In genomic region chr15:98985982-98986715, GRCm38 (mm10) we compare ENCODE assay signal across 8 mouse cellular contexts. TPM values are rescaled to one million over a fixed set of nuclear protein-coding genes. Genes with fewer than 3 reads are reported as not detected.
DNase-seq lines count a peak whose midpoint lies in the region; ATAC-seq and TF ChIP-seq lines count a peak whose summit lies in the region.

No protein-coding gene starts in this region.

- 58% methylated on average over 12 of the region's 12 CpGs for WGBS in spleen, adult 2 months
- WGBS in forebrain, embryonic 10.5 days = 24% methylated on average over 12 of the region's 12 CpGs
- 39% methylated on average over 12 of the region's 12 CpGs for WGBS in limb, embryonic 12.5 days
- 40% methylated on average over 12 of the region's 12 CpGs for WGBS in stomach, embryonic 14.5 days

- H3K4me3 ChIP-seq in spleen, adult 2 months (ENCODE audit: extremely low read depth, insufficient read depth, insufficient read length) = peak overlapping the region; percentile 78
- H3K4me3 ChIP-seq in forebrain, embryonic 10.5 days = peak overlapping the region; percentile 51
- peak overlapping the region; percentile 48 for H3K4me3 ChIP-seq in limb, embryonic 12.5 days (replicated peaks)
- H3K4me3 ChIP-seq in stomach, embryonic 14.5 days (ENCODE audit: low read depth, low read length) = peak overlapping the region; percentile 42

- no peaks in the 10 kb centered on the region for H3K9me3 ChIP-seq in forebrain, embryonic 10.5 days
- no peaks in the 10 kb centered on the region for H3K9me3 ChIP-seq in limb, embryonic 12.5 days
- no peaks in the 10 kb centered on the region for H3K9me3 ChIP-seq in stomach, embryonic 14.5 days (ENCODE audit: control insufficient read depth, low read depth, low read length)

- intact Hi-C loops in gastrocnemius, postnatal 36 days (cut with DNase I) = no loop called here

- H3K4me1 ChIP-seq in spleen, adult 2 months (ENCODE audit: control insufficient read depth, insufficient read depth, insufficient read length) = peaks cover 4% of the 10 kb centered on the region
- H3K4me1 ChIP-seq in forebrain, embryonic 10.5 days = peaks cover 99% of the 10 kb centered on the region
- H3K4me1 ChIP-seq in limb, embryonic 12.5 days (replicated peaks) = peaks cover 64% of the 10 kb centered on the region
- peaks cover 15% of the 10 kb centered on the region for H3K4me1 ChIP-seq in stomach, embryonic 14.5 days (ENCODE audit: control insufficient read depth, insufficient read depth, low read length)

- no peak for TF ChIP-seq CTCF in spleen, adult 2 months (IDR thresholded peaks at IDR 0.05; ENCODE audit: extremely low read depth, insufficient read depth, insufficient read length, insufficient replicate concordance)

- DNase-seq in spleen, adult 2 months (ENCODE audit: low read depth in 1 of 2, low spot score in 2 of 2) = no peak
- no peak for DNase-seq in spleen, postnatal 4 days (ENCODE audit: low spot score in 2 of 2)
- DNase-seq in forebrain, embryonic 10.5 days (ENCODE audit: extremely low spot score, low spot score) = no peak
- no peak for DNase-seq in gastrocnemius, postnatal 4 days (ENCODE audit: low spot score in 2 of 2)
- no peak for DNase-seq in gastrocnemius, postnatal 36 days
- no peak for DNase-seq in frontal cortex, postnatal 10 days (ENCODE audit: low spot score in 2 of 2)

- peak overlapping the region; percentile 67 for H3K9ac ChIP-seq in limb, embryonic 12.5 days (replicated peaks)
- H3K9ac ChIP-seq in stomach, embryonic 14.5 days (replicated peaks; ENCODE audit: low read depth, low read length) = peak overlapping the region; percentile 49; the same call in 1 of the 2 replicates

- H3K4me2 ChIP-seq in limb, embryonic 12.5 days = peak overlapping the region; percentile 66
- peak overlapping the region; percentile 54 for H3K4me2 ChIP-seq in stomach, embryonic 14.5 days (replicated peaks; ENCODE audit: low read depth, low read length)

- H3K27me3 ChIP-seq in spleen, adult 2 months (ENCODE audit: control insufficient read depth, insufficient read depth, low read length) = no peaks in the 10 kb centered on the region
- peaks cover 28% of the 10 kb centered on the region for H3K27me3 ChIP-seq in forebrain, embryonic 10.5 days (ENCODE audit: poor library complexity, severe bottlenecking)
- H3K27me3 ChIP-seq in limb, embryonic 12.5 days = no peaks in the 10 kb centered on the region
- H3K27me3 ChIP-seq in stomach, embryonic 14.5 days (ENCODE audit: control insufficient read depth, insufficient read depth, low read length) = no peaks in the 10 kb centered on the region

- ATAC-seq in limb, embryonic 12.5 days (ENCODE audit: insufficient number of reproducible peaks, insufficient read depth, low FRiP score, low TSS enrichment, low read depth) = no peak
- ATAC-seq in stomach, embryonic 14.5 days (ENCODE audit: insufficient number of reproducible peaks, insufficient read depth, low FRiP score, low read depth) = no peak

- TF ChIP-seq POLR2A in spleen, adult 2 months (IDR thresholded peaks at IDR 0.05; ENCODE audit: low read depth, low read length) = no peak

- H3K27ac ChIP-seq in spleen, adult 2 months (ENCODE audit: insufficient read depth, low read length) = peak overlapping the region; percentile 99
- peak overlapping the region; percentile 92 for H3K27ac ChIP-seq in forebrain, embryonic 10.5 days
- H3K27ac ChIP-seq in limb, embryonic 12.5 days = peak overlapping the region; percentile 90
- H3K27ac ChIP-seq in stomach, embryonic 14.5 days (ENCODE audit: low read length) = peak overlapping the region; percentile 86

- no peaks in the 10 kb centered on the region for H3K36me3 ChIP-seq in spleen, adult 2 months (ENCODE audit: control insufficient read depth, insufficient read depth, low read length)
- no peaks in the 10 kb centered on the region for H3K36me3 ChIP-seq in forebrain, embryonic 10.5 days (replicated peaks)
- no peaks in the 10 kb centered on the region for H3K36me3 ChIP-seq in limb, embryonic 12.5 days
- H3K36me3 ChIP-seq in stomach, embryonic 14.5 days (ENCODE audit: control insufficient read depth, insufficient read depth, low read length) = no peaks in the 10 kb centered on the region

RNA-seq across cellular contexts. Expression of gene Tuba1a, which starts 32.6 kb away (rescaled TPM):
- 116 and 126 TPM in 2 replicates for polyA plus RNA-seq in spleen, adult 2 months (2012; rRNA removed)
- 2,769 and 3,107 TPM in 2 replicates for polyA plus RNA-seq in forebrain, embryonic 10.5 days (2016; fragmentation: Nextera tagmentation; extraction: Ambion mirVana)
- 1,314 and 1,328 TPM in 2 replicates for polyA plus RNA-seq in limb, embryonic 12.5 days (2016; fragmentation: Nextera tagmentation; extraction: Ambion mirVana)
- polyA plus RNA-seq in stomach, embryonic 14.5 days (2014; fragmentation: Nextera tagmentation; extraction: Ambion mirVana) = 1,231 and 1,258 TPM in 2 replicates
- total RNA-seq in gastrocnemius, postnatal 4 days (2021) = 100 to 1,000 TPM; 355 to 415 TPM
- total RNA-seq in gastrocnemius, postnatal 36 days (2021) = 10 to 100 TPM; 27.6 to 30.1 TPM

RNA-seq across cellular contexts. Expression of gene Gm49450, which starts 32.8 kb away (rescaled TPM):
- 16.3 and 63.6 TPM in 2 replicates for polyA plus RNA-seq in spleen, adult 2 months (2012; rRNA removed)
- not detected in 2 replicates for polyA plus RNA-seq in forebrain, embryonic 10.5 days (2016; fragmentation: Nextera tagmentation; extraction: Ambion mirVana)
- not detected in 2 replicates for polyA plus RNA-seq in limb, embryonic 12.5 days (2016; fragmentation: Nextera tagmentation; extraction: Ambion mirVana)
- polyA plus RNA-seq in stomach, embryonic 14.5 days (2014; fragmentation: Nextera tagmentation; extraction: Ambion mirVana) = not detected in 2 replicates
- total RNA-seq in gastrocnemius, postnatal 4 days (2021) = not detected
- total RNA-seq in gastrocnemius, postnatal 36 days (2021) = not detected

RNA-seq across cellular contexts. Expression of gene Tuba1c, which starts 43.5 kb away (rescaled TPM):
- polyA plus RNA-seq in spleen, adult 2 months (2012; rRNA removed) = 119 and 126 TPM in 2 replicates
- polyA plus RNA-seq in forebrain, embryonic 10.5 days (2016; fragmentation: Nextera tagmentation; extraction: Ambion mirVana) = 160 and 171 TPM in 2 replicates
- polyA plus RNA-seq in limb, embryonic 12.5 days (2016; fragmentation: Nextera tagmentation; extraction: Ambion mirVana) = 128 and 135 TPM in 2 replicates
- 191 and 203 TPM in 2 replicates for polyA plus RNA-seq in stomach, embryonic 14.5 days (2014; fragmentation: Nextera tagmentation; extraction: Ambion mirVana)
- total RNA-seq in gastrocnemius, postnatal 4 days (2021) = 10 to 100 TPM; 62.2 to 80.4 TPM
- total RNA-seq in gastrocnemius, postnatal 36 days (2021) = 1 to 10 TPM; 8.2 to 9.4 TPM

RNA-seq across cellular contexts. Expression of gene Tuba1b, which starts 51.8 kb away (rescaled TPM):
- 694 and 1,212 TPM in 2 replicates for polyA plus RNA-seq in spleen, adult 2 months (2012; rRNA removed)
- 2,760 and 2,766 TPM in 2 replicates for polyA plus RNA-seq in forebrain, embryonic 10.5 days (2016; fragmentation: Nextera tagmentation; extraction: Ambion mirVana)
- 1,691 and 1,695 TPM in 2 replicates for polyA plus RNA-seq in limb, embryonic 12.5 days (2016; fragmentation: Nextera tagmentation; extraction: Ambion mirVana)
- 1,548 and 1,685 TPM in 2 replicates for polyA plus RNA-seq in stomach, embryonic 14.5 days (2014; fragmentation: Nextera tagmentation; extraction: Ambion mirVana)
- 100 to 1,000 TPM; 402 to 455 TPM for total RNA-seq in gastrocnemius, postnatal 4 days (2021)
- 10 to 100 TPM; 21.8 to 23.2 TPM for total RNA-seq in gastrocnemius, postnatal 36 days (2021)

Comparison
In these comparisons a context has a peak if more than half of its experiments do, and no peak if none do; other contexts are left out.
1. RNA of gene Gm49450, which starts 32.8 kb away (polyA plus RNA-seq): 16.3 to 63.6 TPM in spleen, adult 2 months; not detected in forebrain, embryonic 10.5 days, not detected in limb, embryonic 12.5 days and not detected in stomach, embryonic 14.5 days; every median in the first group is over 10 times any median in the second.
2. Peak in every context shown above with its lines, with median percentiles within 50 percentile points of each other: H3K27ac ChIP-seq and H3K4me3 ChIP-seq.